Mouse (Mus musculus) right cerebral cortex, adult 18-20 months (tissue): ENCODE results near the gene Tcp11l2.

ENCODE experiments used
- DNase-seq: peaks from one replicate; pipeline ENCODE4 v3.0.0; 2022; ENCODE audit warnings: mixed read lengths

Gene Tcp11l2

GRCm38 (mm10) chr10:84558511-84558910 lies 17.9 kb upstream of the Tcp11l2 start:
- no peak for DNase-seq

DNA sequence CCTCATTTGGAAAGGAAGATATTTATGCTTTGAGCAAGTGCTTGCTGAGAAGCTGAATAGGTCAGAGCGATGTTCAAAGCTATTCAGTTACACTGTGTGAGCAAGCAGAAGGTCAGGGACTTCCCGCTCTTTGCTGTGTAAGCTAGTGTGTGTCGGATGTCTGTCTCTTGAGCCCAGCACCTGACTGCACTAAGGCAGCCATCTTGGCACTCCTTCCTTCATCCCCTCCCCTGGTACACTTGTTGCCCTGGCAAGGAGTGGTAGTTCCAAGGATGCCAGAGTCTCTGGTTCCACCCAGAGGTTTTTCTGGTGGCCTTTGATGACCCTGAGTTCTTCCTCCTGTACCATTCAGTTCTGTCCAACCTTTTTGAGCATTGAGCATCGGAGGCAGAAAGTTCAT lies 16.4 kb upstream of the Tcp11l2 start:
- no peak for DNase-seq

GRCm38 (mm10) chr10:84562121-84562520 lies 14.3 kb upstream of the Tcp11l2 start:
- no peak for DNase-seq

DNA sequence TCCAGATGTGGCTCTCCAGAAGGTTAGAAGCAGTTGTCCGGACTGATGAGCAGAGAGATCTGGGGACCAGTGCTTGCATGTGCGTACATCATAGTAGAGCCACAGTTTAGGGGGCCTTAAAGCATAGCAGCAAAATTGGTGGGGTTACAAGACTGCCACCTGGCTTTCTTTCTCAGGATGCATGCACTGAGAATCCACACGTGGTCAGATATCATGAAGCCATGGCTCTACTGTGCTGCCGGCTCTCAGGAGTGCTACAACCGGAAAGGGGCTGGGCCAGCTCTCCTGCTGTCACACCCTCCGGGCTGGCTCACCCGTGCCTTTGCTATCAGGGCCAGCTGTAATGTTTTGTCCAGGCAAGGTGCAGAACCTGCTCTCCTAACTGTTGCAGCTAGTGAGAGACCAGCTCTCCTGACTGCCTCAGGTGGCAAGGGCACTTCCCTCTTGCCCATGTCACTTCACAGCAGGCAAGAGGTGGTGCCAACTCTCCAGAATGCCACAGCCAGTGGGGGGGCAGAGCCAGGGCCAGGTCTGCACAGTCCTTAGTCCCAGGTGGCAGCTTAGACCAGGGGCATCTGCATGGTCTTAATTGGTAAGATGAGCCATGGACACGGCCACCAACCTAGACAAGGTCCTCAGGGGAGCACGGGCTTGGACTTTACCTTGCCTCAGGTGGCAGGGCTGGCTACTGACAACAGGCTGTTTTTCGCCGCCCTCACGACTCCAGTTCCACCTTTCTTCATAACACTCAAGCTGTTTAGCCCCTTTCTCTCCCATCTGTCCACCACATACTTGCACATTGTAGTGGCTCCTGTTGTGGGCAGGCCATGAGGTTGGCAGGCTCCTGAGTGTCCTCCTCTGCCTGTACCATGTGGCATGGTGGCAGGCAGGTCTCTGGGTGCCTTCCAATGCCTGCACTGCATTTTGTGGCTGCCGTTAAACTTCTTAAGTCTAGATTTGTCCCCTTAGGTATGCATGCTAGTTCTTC lies 13.6 kb upstream of the Tcp11l2 start:
- DNase-seq: no peak

GRCm38 (mm10) chr10:84564427-84564826 lies 12.0 kb upstream of the Tcp11l2 start:
- DNase-seq: no peak

DNA sequence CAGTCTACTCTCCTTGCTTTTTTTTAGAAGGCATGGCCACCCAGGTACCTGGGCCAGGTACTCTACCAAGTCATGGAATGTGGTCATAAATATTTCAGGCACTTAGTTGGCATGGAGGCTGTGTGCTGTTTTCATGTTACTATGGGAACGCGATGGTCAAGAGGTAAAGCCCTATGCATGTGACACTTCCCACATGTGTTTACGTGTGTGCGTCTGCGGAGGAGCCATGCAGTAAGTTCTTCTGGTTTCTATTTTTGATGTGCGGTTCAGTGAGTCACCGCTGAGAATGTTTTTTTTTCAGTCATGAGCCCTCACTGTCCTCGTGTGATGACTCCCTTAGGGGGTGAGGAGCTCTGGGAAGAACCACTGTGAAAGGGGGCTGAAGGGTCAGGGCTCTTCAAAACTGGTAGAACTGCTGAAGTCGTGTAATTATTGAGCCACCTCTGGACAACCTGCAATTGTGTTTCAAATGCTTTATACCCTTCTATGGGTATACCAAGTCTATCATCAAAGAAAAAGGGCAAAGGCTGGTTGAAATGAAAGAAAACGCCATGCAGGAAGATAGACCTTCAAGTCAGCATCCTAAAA lies 5.3 kb upstream of the Tcp11l2 start:
- DNase-seq: no peak

DNA sequence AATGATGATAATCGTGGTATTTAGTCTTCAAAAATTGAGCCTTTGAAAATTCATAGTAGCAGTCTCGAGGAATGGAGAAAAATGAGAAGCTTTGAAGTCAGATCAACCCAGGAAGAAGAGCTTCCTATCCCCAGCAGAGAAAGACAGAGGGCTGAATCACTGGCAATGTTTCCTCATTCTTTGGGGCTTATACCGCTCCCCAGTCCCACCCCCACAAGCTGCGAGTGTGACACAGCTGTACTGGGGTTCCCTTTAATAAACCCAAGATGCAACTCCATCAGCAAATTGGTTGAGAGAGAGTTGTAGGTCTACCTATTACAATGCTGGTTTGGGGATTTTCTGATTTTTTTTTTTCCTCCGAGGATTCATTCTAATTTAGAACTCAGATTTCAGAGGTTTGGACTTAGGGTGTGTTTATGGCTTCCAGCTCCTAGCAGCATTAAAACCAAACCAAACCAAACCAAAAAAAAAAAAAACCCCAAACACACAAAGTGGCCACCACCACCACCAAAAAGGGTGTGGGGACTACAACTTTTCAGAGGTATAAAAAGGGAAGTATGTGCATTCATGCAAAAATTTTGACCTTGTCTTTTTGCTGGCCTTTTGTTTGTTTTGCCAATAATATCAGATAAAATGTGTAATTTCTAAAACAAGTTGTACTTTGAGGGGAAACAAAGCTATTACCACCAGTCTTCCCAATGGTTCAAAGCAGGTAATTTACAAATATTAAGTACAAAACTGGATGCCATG lies 2.6 kb upstream of the Tcp11l2 start:
- no peak for DNase-seq

- DNase-seq: no peak
These were observed 414 bp upstream of the Tcp11l2 start for GRCm38 (mm10) chr10:84576029-84576394.

GRCm38 (mm10) chr10:84577071-84577727 lies 773 bp downstream of the Tcp11l2 start:
- peak; percentile 65 for DNase-seq

GRCm38 (mm10) chr10:84578738-84579137 lies 2.3 kb downstream of the Tcp11l2 start:
- no peak for DNase-seq

GRCm38 (mm10) chr10:84579527-84579926 lies 3.1 kb downstream of the Tcp11l2 start:
- DNase-seq: no peak

GRCm38 (mm10) chr10:84581191-84581590 lies 4.8 kb downstream of the Tcp11l2 start:
- DNase-seq: no peak

DNA sequence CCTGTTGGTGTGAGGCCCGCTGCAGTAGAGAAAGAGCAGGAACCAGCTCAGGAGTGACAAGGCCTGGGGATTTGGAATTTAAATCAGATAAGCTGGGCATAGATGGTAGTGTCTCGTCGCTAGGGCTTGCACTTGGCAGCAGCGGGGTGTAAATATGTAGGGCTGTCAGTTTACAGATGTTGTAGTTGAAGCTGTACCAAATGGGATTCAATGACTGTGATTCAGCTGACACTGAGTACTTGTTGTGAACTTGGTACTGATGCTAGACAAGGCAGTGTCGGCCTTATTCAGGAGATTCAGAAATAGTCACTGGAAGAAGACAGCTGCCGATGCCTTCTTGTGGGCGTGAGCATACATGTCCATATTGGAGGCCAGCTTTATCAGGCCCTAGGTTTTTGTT lies 5.8 kb downstream of the Tcp11l2 start:
- peak; percentile 15 for DNase-seq

DNA sequence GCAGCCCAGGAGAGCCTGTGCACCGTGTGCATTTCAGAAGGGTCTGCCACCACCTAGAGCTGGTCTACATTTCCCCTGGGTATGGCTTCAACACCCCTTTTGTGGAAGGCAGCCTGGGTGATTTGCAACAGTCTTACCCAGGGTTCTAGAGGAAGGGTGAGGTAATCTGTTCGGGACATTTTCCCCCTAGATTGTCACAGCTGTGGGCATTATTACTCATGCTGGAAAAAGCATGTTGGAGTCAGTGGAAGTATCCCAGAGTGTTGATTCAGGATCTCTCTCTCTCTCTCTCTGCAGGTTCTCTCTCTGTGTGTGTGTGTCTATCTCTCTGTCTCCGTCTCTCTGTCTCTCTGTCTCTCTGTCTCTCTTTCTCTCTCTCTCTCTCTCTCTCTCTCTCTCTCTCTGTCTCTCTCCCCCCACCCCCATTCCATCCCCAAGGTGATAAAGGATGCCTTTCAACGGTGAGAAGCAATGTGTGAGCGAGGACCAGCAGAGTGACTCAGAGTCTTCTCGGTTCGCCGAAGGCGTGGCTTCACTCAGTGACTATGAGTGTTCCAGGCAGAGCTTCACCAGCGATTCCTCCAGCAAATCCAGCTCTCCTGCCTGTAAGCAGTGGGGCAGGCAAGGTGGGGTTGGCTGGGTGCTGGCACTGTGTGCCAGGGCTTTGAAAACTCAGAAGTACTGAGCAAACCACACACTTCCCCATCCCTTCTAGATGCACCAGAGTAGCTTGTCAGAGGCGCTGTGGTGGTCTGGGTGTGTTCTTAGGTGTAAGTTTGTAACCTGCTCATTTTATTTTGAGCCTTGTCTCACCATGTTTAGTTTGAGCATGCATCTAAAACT lies 8.2 kb downstream of the Tcp11l2 start:
- no peak for DNase-seq

- DNase-seq: no peak
These were observed 8.8 kb downstream of the Tcp11l2 start for GRCm38 (mm10) chr10:84585294-84585650.

DNA sequence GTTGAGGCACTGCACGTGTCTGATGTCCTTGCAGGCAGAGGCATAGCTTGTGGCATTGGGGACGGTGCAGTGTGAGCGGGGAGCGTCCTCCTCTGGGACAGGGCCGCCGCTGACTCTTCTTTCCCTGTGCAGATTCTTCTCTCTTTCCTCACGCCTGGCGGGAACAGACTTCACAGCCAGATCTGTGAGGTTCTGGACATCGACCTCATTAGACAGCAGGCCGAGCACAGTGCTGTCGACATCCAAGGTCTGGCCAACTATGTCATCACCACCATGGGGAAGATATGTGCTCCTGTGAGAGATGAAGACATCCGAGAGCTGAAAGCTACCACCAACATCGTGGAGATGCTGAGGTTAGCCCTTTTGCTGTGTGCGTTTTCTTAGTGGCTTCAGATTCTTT lies 14.5 kb downstream of the Tcp11l2 start:
- DNase-seq: no peak

- DNase-seq: no peak
These were observed 15.3 kb downstream of the Tcp11l2 start for GRCm38 (mm10) chr10:84591640-84592148.

DNA sequence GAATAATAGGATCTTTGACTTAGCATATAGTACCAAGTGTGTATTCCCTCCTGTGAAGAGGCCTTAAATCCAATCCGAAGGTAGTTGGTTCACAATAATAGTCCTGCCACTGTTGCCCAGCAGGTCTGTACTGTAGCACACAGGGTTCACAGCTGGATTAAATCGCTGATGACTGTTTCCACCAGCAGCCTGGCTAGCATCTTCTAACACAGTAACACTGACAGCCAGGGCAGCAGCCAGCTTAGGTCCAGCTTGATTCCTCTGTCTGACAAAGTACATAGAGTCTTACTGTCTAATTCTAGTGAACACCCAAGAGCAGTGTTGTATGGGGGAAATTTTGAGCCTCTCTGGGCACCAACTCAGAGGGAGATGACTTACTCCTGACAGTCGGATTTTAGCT lies 16.3 kb downstream of the Tcp11l2 start:
- DNase-seq: no peak

GRCm38 (mm10) chr10:84597127-84597785 lies 20.8 kb downstream of the Tcp11l2 start:
- DNase-seq: no peak

- DNase-seq: no peak
These were observed 21.7 kb downstream of the Tcp11l2 start for GRCm38 (mm10) chr10:84598172-84598571.

- no peak for DNase-seq
These were observed 23.7 kb downstream of the Tcp11l2 start for GRCm38 (mm10) chr10:84600136-84600535.
